Mouse (Mus musculus) heart, adult 2 months (tissue): ENCODE measurements around the gene Map3k7cl.

Experiments
- CTCF ChIP-seq: fragments of 200-600 bp; IDR thresholded peaks from 2 replicates; pipeline ENCODE4 v1.8.1; 2022; ENCODE audit warnings: antibody characterized with exemption, mild to moderate bottlenecking, moderate library complexity
- EP300 ChIP-seq: fragments of 200-500 bp; IDR thresholded peaks from 2 replicates; pipeline ENCODE4 v1.6.1; 2011; ENCODE audit warnings: low read depth, low read length, control low read depth; ENCODE audit not compliant: insufficient read depth
- POLR2A ChIP-seq: fragments of 200-500 bp; IDR thresholded peaks from 2 replicates; pipeline ENCODE4 v1.6.1; 2011; ENCODE audit warnings: mild to moderate bottlenecking, low read depth, low read length, control low read depth; ENCODE audit not compliant: insufficient read depth

DNA sequence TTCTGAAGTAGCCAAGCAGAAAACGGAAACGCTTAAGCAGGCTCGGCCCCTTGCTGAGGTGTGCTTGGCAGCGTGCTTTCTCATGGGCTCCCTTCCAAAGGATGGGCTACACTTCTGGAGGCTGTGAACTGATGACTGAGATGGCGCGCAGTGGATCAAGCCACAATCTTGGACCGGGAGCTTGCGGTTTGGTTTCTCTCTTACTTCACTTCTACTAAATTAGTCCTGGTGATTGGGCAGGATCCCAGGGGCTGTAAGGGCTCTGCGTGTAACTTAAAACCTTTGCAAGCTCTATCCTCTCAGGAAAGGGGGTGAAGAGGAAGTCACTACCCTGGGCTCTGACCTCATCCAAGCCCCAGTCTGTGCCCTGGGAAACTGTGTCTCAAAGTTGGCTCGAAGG is 22.5 kb downstream of the Map3k7cl start:
- no peak for TF ChIP-seq CTCF
- no peak for TF ChIP-seq POLR2A
- TF ChIP-seq EP300, result no peak
